Mouse (Mus musculus): ENCODE results near the gene Lamc1. TPM values are rescaled to one million over a fixed set of nuclear protein-coding genes. Genes with fewer than 3 reads are reported as not detected.

The Lamc1 gene
- polyA plus RNA-seq, 3 experiments from 2014 or later = 6.2 to 11.7 (median 8.9) TPM

- ATAC-seq = no peak
Measured at GRCm38 (mm10) chr1:153296035-153296434, 36.6 kb downstream of the Lamc1 start.

DNA sequence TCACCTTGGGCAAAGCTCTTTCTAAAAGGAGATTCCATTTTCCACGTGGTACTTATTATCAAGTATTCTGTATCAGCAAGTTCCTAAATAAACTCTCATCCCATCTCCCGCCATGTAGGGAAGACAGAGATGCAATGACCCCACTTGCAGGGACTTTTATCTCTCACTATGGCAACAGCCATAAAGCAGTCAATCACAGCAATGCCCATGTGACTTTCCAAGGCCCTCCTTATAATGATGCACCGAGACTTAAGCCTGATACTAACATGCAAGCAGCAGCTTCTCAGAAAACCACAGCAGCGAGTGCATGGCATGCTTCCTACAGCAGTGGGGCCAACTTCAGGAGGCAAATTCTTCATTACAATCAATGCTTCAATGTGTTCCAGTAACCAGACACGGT lies 39.7 kb downstream of the Lamc1 start:
- no peak for ATAC-seq

GRCm38 (mm10) chr1:153292202-153292601 lies 40.4 kb downstream of the Lamc1 start:
- ATAC-seq = no peak

DNA sequence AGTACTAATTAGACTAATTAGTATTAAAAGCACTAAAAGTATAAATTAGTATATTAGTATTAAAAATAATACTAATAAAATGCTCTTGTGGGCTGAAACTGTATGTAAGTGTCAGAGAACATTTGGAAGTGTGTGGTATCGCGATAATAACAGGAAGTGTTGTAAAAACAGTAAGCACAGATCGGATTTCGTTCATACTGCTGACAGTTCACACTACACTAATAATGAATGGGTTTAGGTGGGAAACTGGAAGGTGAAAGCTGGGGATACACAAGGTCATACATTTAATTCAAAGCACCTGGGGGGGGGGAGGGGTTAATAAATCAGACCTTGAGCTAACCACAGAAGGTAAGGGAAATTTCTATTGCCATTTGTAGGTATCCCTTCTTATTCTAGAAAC lies 41.2 kb downstream of the Lamc1 start:
- no peak for ATAC-seq

DNA sequence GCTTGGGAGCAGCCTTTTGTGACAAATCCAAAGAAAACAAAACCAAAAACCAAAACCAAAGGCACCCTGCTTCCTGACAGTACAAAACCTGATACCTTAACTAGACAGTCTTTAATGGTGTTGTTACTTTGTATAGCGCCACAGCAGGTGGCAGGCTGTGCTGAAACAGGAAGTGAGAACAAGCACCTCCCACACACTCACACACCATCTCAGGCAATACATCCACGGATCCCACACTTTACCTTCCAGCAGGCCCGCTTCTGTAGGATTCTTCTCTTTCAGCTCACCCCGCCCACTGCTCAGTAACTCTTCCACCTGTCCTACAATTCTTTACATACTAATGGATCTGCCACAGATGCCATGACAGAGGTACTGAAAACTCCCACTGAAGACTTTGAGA lies 44.6 kb downstream of the Lamc1 start:
- ATAC-seq = peak; percentile 80

- no peak for ATAC-seq
Measured at GRCm38 (mm10) chr1:153287443-153287842, 45.1 kb downstream of the Lamc1 start.

DNA sequence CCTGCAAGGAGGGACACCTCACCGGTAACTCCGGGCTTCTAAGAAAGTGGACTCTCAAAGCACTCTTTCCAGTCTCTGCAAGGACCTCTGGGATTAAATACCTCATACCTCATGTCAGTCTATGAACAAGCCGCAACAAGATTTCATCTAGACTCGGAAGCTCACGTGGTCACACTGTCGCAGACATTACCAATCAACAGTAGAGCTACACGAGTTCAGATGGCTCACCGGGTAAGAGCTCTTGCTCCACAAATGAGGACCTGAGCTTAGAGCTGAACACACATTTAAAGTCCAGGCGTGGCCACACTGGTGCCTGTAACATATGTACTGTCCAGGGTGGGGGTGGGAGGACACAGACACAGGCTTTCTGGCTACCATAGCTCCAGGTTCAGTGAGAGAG lies 46.4 kb downstream of the Lamc1 start:
- no peak for ATAC-seq

DNA sequence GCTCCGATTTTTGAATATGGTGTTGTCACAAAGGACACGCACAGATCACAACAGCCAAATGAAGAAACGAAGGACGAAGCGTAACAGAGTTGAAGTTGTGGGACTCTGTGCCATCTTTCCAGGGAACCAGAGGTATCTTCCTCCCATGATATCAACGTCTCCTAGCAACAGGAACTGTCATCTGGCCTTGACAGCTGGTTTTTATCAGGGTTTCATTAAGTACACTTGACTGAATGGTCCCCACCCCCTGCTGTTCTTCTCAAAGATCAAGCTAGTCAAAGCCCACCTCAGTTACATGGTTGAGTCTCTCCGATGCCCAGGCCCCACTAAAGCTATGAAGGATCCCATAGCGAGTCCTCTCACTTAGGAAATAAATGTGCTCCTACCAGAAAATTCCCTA lies 47.4 kb downstream of the Lamc1 start:
- ATAC-seq = no peak

- ATAC-seq = no peak
Measured at GRCm38 (mm10) chr1:153282342-153282975, 50.1 kb downstream of the Lamc1 start.

- no peak for ATAC-seq
Measured at GRCm38 (mm10) chr1:153281483-153281882, 51.1 kb downstream of the Lamc1 start.

DNA sequence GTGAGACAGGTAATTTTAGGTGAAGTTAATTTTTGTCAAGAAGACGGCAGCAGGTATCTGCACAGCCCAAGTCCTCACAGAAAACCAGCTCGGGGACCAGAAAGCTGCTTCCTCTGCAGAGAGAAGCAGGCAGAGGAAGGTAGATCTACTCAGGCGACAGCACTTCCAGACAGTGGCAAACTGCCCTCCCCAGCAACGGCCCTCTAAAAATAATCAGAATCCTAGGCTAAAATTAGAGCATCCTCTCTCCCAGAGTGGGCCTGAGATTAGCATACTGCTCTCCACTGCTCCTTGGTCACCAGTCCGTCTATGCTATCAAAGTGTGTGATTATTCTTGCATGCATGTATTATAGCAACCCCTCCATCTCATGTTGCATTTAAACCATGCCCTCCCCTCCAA lies 52.2 kb downstream of the Lamc1 start:
- ATAC-seq = no peak

GRCm38 (mm10) chr1:153278028-153278613 lies 54.5 kb downstream of the Lamc1 start:
- ATAC-seq = no peak

- ATAC-seq = no peak
Measured at GRCm38 (mm10) chr1:153275466-153275865, 57.1 kb downstream of the Lamc1 start.

DNA sequence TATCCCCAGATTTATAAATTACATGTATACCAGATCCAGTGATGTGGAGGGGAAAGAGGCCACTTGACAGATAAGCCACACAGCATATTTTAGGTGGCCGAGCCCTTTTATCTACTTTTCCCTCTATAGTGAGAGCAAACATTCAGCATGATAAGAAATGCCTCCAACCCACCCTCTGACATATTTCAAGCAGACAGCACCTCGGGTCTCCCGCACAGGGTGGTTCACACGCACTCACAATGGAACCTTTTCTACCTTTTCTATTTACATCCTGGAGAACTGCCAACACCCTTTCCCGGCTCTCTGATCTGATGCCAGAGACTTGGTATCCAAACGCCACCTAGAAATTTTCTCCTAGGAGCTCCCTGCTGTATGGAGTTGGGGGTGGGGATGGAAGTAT lies 58.0 kb downstream of the Lamc1 start:
- no peak for ATAC-seq

DNA sequence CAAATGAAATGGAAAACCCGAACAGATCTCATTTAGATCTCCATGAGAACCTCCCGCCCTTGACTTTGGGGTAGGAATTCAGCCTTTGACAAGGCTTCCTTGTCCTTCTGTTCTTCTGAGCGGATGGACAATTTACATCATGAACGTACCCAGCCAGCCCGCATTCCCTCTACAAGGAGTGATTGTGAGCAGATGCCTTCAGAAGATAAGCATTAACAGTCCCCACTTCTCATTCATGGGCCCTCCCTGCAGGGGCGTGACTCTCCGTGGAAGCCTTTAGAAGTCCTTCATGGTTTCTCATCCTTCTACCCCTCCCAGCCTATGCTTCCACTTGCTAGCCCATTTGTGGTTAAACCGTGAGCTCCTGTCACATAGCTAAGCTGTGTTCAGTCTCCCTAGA lies 58.9 kb downstream of the Lamc1 start:
- ATAC-seq = no peak

GRCm38 (mm10) chr1:153270827-153271226 lies 61.8 kb downstream of the Lamc1 start:
- no peak for ATAC-seq

DNA sequence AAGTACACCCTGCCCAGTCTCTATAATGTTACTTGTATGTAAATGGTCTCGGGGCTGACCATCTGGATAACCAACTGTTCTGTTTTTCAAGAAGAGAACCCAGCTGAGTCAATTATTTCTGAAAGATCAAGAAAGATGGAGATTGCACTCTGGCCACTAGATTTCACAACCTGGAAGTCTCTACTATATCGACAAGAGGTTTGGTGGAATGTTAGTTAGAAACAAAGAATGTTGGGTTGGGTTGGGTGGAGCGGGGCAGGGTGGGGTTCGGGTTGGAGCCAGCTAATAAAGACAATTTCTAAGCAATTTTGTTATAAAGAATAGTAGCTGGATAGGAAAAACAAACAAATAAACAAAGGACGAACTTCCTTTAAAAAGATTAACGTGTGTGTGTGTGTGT lies 62.9 kb downstream of the Lamc1 start:
- no peak for ATAC-seq

DNA sequence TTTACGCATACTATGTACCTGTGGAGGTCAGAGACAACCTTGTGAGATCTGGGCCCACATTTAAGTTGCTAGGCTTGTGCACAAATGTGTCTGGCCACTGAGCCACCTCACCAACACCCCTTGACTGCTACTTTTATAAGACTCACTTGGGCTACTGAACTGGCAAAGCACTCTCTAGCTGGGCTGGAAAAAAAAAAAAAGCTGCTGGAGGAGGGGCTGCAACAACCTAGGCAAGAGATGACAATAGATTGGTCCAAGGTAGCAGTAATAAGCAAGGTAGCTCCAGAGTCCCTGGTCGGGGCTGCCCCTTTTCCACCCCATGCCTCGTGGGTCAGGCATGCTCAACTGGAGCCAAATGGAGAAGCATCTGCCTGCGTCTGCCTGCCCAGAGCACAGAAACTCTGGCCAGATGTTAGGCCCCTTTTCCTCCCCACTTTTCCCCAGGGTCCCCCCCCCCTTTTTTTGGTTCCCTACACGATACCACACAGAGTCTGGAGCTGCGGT lies 63.7 kb downstream of the Lamc1 start:
- ATAC-seq = no peak

GRCm38 (mm10) chr1:153268306-153268705 lies 64.3 kb downstream of the Lamc1 start:
- no peak for ATAC-seq

DNA sequence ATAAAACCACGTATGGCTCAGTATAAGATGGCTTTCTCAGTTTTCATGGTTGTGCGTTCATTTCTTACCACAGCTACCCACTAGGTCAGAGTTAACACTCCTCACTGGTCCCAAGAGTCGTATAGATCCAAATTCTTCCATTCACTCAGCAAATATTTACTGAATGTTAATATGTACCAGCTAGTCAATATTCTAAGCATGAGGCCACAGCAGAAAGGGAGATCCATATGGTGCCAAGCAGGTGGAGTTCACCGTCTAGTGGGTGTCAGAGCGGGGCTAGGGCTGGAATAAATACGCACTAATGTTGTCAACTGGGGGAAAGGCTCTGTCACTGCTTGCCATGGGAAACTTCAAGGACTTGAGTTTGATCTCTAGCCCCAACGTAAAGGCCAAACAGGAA lies 64.9 kb downstream of the Lamc1 start:
- ATAC-seq = no peak

DNA sequence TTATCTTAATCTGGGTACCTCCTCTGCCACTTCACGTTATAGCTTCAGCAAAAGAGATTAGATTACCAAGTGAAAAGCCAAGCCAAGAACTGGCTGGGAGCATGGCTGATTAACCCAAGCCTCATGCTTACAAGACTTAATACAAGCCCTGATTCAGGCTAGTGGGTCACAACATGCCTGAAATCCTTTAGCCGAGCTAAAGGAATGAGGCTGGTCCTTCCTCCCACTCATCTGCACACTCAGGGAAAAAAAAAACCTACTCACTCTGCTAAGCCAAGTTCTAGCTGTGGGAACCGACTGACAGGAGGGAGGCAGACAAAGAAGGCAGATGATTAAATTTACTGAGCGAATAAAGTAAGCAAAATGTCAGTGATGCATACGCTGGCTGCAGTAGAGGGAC lies 65.7 kb downstream of the Lamc1 start:
- ATAC-seq = no peak

DNA sequence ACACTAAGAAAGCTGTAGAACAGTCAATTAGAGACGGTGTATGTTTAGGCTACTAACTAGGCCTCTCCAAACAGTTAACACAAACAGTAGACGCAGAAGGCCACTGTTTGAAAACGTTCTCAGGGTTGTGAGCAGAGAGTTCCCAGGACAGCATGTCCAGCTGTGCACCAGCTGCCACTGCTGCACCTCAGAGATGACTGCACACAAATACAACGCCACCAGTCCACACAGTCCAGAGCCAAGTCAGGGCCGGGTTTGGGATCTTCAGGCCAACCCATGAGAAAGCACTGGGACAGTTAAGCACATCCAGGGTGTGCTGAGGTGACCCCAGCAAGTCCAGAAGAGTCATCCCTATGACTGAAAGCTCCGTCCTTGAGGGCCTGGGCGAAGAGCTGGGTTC lies 67.0 kb downstream of the Lamc1 start:
- no peak for ATAC-seq

GRCm38 (mm10) chr1:153265066-153265465 lies 67.5 kb downstream of the Lamc1 start:
- no peak for ATAC-seq

- no peak for ATAC-seq
Measured at GRCm38 (mm10) chr1:153259752-153260300, 72.8 kb downstream of the Lamc1 start.
